13 mouse cellular contexts compared by ENCODE assay signal in genomic region chr2:23015335-23015734, GRCm38 (mm10). TPM values are rescaled to one million over a fixed set of nuclear protein-coding genes. Genes with fewer than 3 reads are reported as not detected.
DNase-seq lines count a peak whose midpoint lies in the region; ATAC-seq and TF ChIP-seq lines count a peak whose summit lies in the region.
"Had no signal": no experiment of that assay in that cellular context is flagged by ENCODE, and none has a peak within 500 bp of the region (broad histone marks: within the 10 kb centered on the region; RNA-seq: fewer than 3 reads in every experiment).

No protein-coding gene starts in this region.

- H3K36me3 ChIP-seq in embryonic facial prominence, embryonic 12.5 days, result no peaks in the 10 kb centered on the region
- peaks cover 11% of the 10 kb centered on the region for H3K36me3 ChIP-seq in embryonic facial prominence, embryonic 10.5 days (replicated peaks)
- H3K36me3 ChIP-seq in kidney, embryonic 14.5 days (ENCODE audit: control insufficient read depth, insufficient read depth, low read length), result no peaks in the 10 kb centered on the region
- no peaks in the 10 kb centered on the region for H3K36me3 ChIP-seq in lung, embryonic 16.5 days (ENCODE audit: control insufficient read depth, insufficient read depth, low read length)
- H3K36me3 ChIP-seq in liver, postnatal 0 days (replicated peaks; ENCODE audit: insufficient read depth, low read length), result 0 out of 2 replicates have a peak, but pooled peaks cover 2% of the 10 kb centered on the region

- no peak for DNase-seq in embryonic facial prominence, embryonic 10.5 days (ENCODE audit: low spot score)
- DNase-seq in kidney, postnatal 36 days, result no peak
- DNase-seq in lung, postnatal 36 days, result no peak
- no peak for DNase-seq in liver, postnatal 0 days
- DNase-seq in cerebellum, adult 2 months, result no peak
- DNase-seq: adrenal gland, postnatal 25 days; gastrocnemius, postnatal 14 days; heart, postnatal 4 days; kidney, postnatal 10 days had no signal

- TF ChIP-seq EP300 in liver, postnatal 0 days (IDR thresholded peaks at IDR 0.05; ENCODE audit: low read depth), result no peak

- no peak overlapping the region for H3K4me3 ChIP-seq in embryonic facial prominence, embryonic 12.5 days
- no peak overlapping the region for H3K4me3 ChIP-seq in embryonic facial prominence, embryonic 10.5 days
- H3K4me3 ChIP-seq in kidney, embryonic 14.5 days (ENCODE audit: low read length), result no peak overlapping the region
- H3K4me3 ChIP-seq in lung, embryonic 16.5 days (ENCODE audit: low read length), result no peak overlapping the region
- H3K4me3 ChIP-seq in liver, postnatal 0 days (ENCODE audit: low read depth, low read length), result no peak overlapping the region
- no peak overlapping the region for H3K4me3 ChIP-seq in cerebellum, adult 2 months (replicated peaks; ENCODE audit: insufficient read depth, low read depth, low read length)
- H3K4me3 ChIP-seq: midbrain, embryonic 10.5 days had no signal

- no peak overlapping the region for H3K9ac ChIP-seq in embryonic facial prominence, embryonic 12.5 days
- H3K9ac ChIP-seq in kidney, embryonic 14.5 days (ENCODE audit: low read depth, low read length), result no peak overlapping the region
- no peak overlapping the region for H3K9ac ChIP-seq in lung, embryonic 16.5 days (ENCODE audit: low read length)
- no peak overlapping the region for H3K9ac ChIP-seq in liver, postnatal 0 days (replicated peaks)

- peak; percentile 56; the same call in 1 of the 2 replicates for ATAC-seq in embryonic facial prominence, embryonic 12.5 days (ENCODE audit: insufficient number of reproducible peaks, insufficient read depth, low FRiP score, low TSS enrichment)
- ATAC-seq in kidney, embryonic 14.5 days (ENCODE audit: low FRiP score, low TSS enrichment), result peak; percentile 49; the same call in 1 of the 2 replicates
- ATAC-seq in lung, embryonic 16.5 days (ENCODE audit: low read depth), result peak; percentile 57
- no peak for ATAC-seq in liver, postnatal 0 days

- no peak overlapping the region for H3K4me2 ChIP-seq in embryonic facial prominence, embryonic 12.5 days (replicated peaks)
- H3K4me2 ChIP-seq in kidney, embryonic 14.5 days (replicated peaks; ENCODE audit: low read depth, low read length), result no peak overlapping the region
- peak overlapping the region; percentile 19; the same call in 1 of the 2 replicates for H3K4me2 ChIP-seq in lung, embryonic 16.5 days (ENCODE audit: low read depth, low read length)
- H3K4me2 ChIP-seq in liver, postnatal 0 days (ENCODE audit: low read depth, low read length), result no peak overlapping the region

- no peak overlapping the region for H3K27ac ChIP-seq in embryonic facial prominence, embryonic 12.5 days
- no peak overlapping the region for H3K27ac ChIP-seq in embryonic facial prominence, embryonic 10.5 days (replicated peaks)
- H3K27ac ChIP-seq in kidney, embryonic 14.5 days (ENCODE audit: low read depth, low read length), result no peak overlapping the region
- no peak overlapping the region; the same call in 1 of the 2 replicates for H3K27ac ChIP-seq in lung, embryonic 16.5 days (ENCODE audit: low read length)
- peak overlapping the region; percentile 39; the same call in 1 of the 2 replicates for H3K27ac ChIP-seq in liver, postnatal 0 days (ENCODE audit: low read depth)
- no peak overlapping the region for H3K27ac ChIP-seq in cerebellum, adult 2 months (ENCODE audit: insufficient read depth, low read length)
- H3K27ac ChIP-seq: midbrain, embryonic 10.5 days had no signal

- peaks cover 8% of the 10 kb centered on the region; the same call in 1 of the 2 replicates for H3K4me1 ChIP-seq in embryonic facial prominence, embryonic 12.5 days
- peaks cover 9% of the 10 kb centered on the region; the same call in 1 of the 2 replicates for H3K4me1 ChIP-seq in embryonic facial prominence, embryonic 10.5 days
- peaks cover 7% of the 10 kb centered on the region for H3K4me1 ChIP-seq in kidney, embryonic 14.5 days (ENCODE audit: control insufficient read depth, insufficient read depth, low read length)
- H3K4me1 ChIP-seq in lung, embryonic 16.5 days (replicated peaks; ENCODE audit: control insufficient read depth, insufficient read depth, low read length), result peaks cover 11% of the 10 kb centered on the region
- peaks cover 8% of the 10 kb centered on the region for H3K4me1 ChIP-seq in liver, postnatal 0 days (ENCODE audit: insufficient read depth)
- no peaks in the 10 kb centered on the region for H3K4me1 ChIP-seq in cerebellum, adult 2 months (ENCODE audit: control insufficient read depth, insufficient read depth, low read length)

- no peak for TF ChIP-seq CTCF in liver, postnatal 0 days (IDR thresholded peaks at IDR 0.05; ENCODE audit: low read depth)
- TF ChIP-seq CTCF in cerebellum, adult 2 months (IDR thresholded peaks at IDR 0.05; ENCODE audit: borderline replicate concordance, insufficient read depth, low read depth, low read length), result no peak

- no peak for TF ChIP-seq POLR2A in cerebellum, adult 2 months (IDR thresholded peaks at IDR 0.05; ENCODE audit: borderline replicate concordance, insufficient read depth, low read length)

- H3K27me3 ChIP-seq in embryonic facial prominence, embryonic 12.5 days, result no peaks in the 10 kb centered on the region
- no peaks in the 10 kb centered on the region for H3K27me3 ChIP-seq in embryonic facial prominence, embryonic 10.5 days (replicated peaks; ENCODE audit: low read depth, poor library complexity, severe bottlenecking)
- H3K27me3 ChIP-seq in kidney, embryonic 14.5 days (ENCODE audit: control insufficient read depth, insufficient read depth, low read length), result no peaks in the 10 kb centered on the region
- no peaks in the 10 kb centered on the region for H3K27me3 ChIP-seq in lung, embryonic 16.5 days (ENCODE audit: control insufficient read depth, insufficient read depth, low read depth, low read length)
- H3K27me3 ChIP-seq in liver, postnatal 0 days (ENCODE audit: insufficient read depth, low read length), result no peaks in the 10 kb centered on the region
- no peaks in the 10 kb centered on the region for H3K27me3 ChIP-seq in cerebellum, adult 2 months (ENCODE audit: control insufficient read depth, insufficient read depth, low read length)

- WGBS in embryonic facial prominence, embryonic 12.5 days, result 39% methylated on average over 18 of the region's 18 CpGs
- WGBS in embryonic facial prominence, embryonic 10.5 days, result 39% methylated on average over 18 of the region's 18 CpGs
- 43% methylated on average over 18 of the region's 18 CpGs for WGBS in kidney, embryonic 14.5 days
- WGBS in lung, embryonic 16.5 days, result 40% methylated on average over 18 of the region's 18 CpGs
- WGBS in liver, postnatal 0 days (ENCODE audit: insufficient replicate concordance), result 75% methylated on average over 18 of the region's 18 CpGs
- WGBS in cerebellum, adult 2 months, result 58% methylated on average over 18 of the region's 18 CpGs

- H3K9me3 ChIP-seq in embryonic facial prominence, embryonic 12.5 days, result no peaks in the 10 kb centered on the region
- H3K9me3 ChIP-seq in embryonic facial prominence, embryonic 10.5 days, result no peaks in the 10 kb centered on the region
- H3K9me3 ChIP-seq in kidney, embryonic 14.5 days (ENCODE audit: control insufficient read depth, low read length), result no peaks in the 10 kb centered on the region
- no peaks in the 10 kb centered on the region for H3K9me3 ChIP-seq in lung, embryonic 16.5 days (ENCODE audit: control insufficient read depth, low read length)
- H3K9me3 ChIP-seq in liver, postnatal 0 days (ENCODE audit: low read length), result no peaks in the 10 kb centered on the region
- H3K9me3 ChIP-seq: midbrain, embryonic 10.5 days had no signal

RNA-seq across cellular contexts. Expression of gene Abi1, which starts 24.7 kb away (rescaled TPM):
- 42.3 and 44.4 TPM in 2 replicates for polyA plus RNA-seq in embryonic facial prominence, embryonic 12.5 days (2016; fragmentation: Nextera tagmentation; extraction: Ambion mirVana)
- 34.4 and 38.5 TPM in 2 replicates for polyA plus RNA-seq in embryonic facial prominence, embryonic 10.5 days (2016; fragmentation: Nextera tagmentation; extraction: Ambion mirVana)
- 39.2 and 49.1 TPM in 2 replicates for polyA plus RNA-seq in kidney, embryonic 14.5 days (2014; fragmentation: Nextera tagmentation; extraction: Ambion mirVana)
- 56.1 and 57.9 TPM in 2 replicates for polyA plus RNA-seq in lung, embryonic 16.5 days (2015; fragmentation: Nextera tagmentation; extraction: Ambion mirVana)
- polyA plus RNA-seq in liver, postnatal 0 days (2015; fragmentation: Nextera tagmentation; extraction: Ambion mirVana), result 15.9 and 16.2 TPM in 2 replicates
- 104 and 114 TPM in 2 replicates for polyA plus RNA-seq in cerebellum, adult 2 months (2012; rRNA removed)

RNA-seq across cellular contexts. Expression of gene Acbd5, which starts 52.6 kb away (rescaled TPM):
- polyA plus RNA-seq in embryonic facial prominence, embryonic 12.5 days (2016; fragmentation: Nextera tagmentation; extraction: Ambion mirVana), result 39.3 and 41.9 TPM in 2 replicates
- 28.5 and 29.2 TPM in 2 replicates for polyA plus RNA-seq in embryonic facial prominence, embryonic 10.5 days (2016; fragmentation: Nextera tagmentation; extraction: Ambion mirVana)
- polyA plus RNA-seq in kidney, embryonic 14.5 days (2014; fragmentation: Nextera tagmentation; extraction: Ambion mirVana), result 19.7 and 26.0 TPM in 2 replicates
- 32.0 and 32.1 TPM in 2 replicates for polyA plus RNA-seq in lung, embryonic 16.5 days (2015; fragmentation: Nextera tagmentation; extraction: Ambion mirVana)
- polyA plus RNA-seq in liver, postnatal 0 days (2015; fragmentation: Nextera tagmentation; extraction: Ambion mirVana), result 38.3 and 41.5 TPM in 2 replicates
- 49.1 and 53.8 TPM in 2 replicates for polyA plus RNA-seq in cerebellum, adult 2 months (2012; rRNA removed)
